Mouse (Mus musculus) spleen, postnatal 10 days (tissue): ENCODE measurements around the gene Ahcyl1.
"Not testable (repeated sequence)": the region's sequence is repeated elsewhere in the genome, so short reads cannot be mapped to it uniquely, and the experiment has no call there.

ENCODE experiments used
- DNase-seq, 2 experiments: peaks; one replicate each; pipeline ENCODE4 v3.0.0; 2021 to 2022; ENCODE audit warnings: low spot score in 2 of 2

Gene Ahcyl1

GRCm38 (mm10) chr3:107655491-107655890 is 40.9 kb downstream of the Ahcyl1 start:
- no peak for DNase-seq

- DNase-seq = no peak
Observed at GRCm38 (mm10) chr3:107654861-107655260, 41.5 kb downstream of the Ahcyl1 start.

GRCm38 (mm10) chr3:107652968-107653367 is 43.4 kb downstream of the Ahcyl1 start:
- no peak for DNase-seq

- DNase-seq = not testable (repeated sequence)
Observed at GRCm38 (mm10) chr3:107650276-107650675, 46.1 kb downstream of the Ahcyl1 start.

- no peak for DNase-seq
Observed at GRCm38 (mm10) chr3:107646947-107647346, 49.4 kb downstream of the Ahcyl1 start.

GRCm38 (mm10) chr3:107637606-107638172 is 58.7 kb downstream of the Ahcyl1 start:
- DNase-seq = no peak

GRCm38 (mm10) chr3:107636236-107636635 is 60.1 kb downstream of the Ahcyl1 start:
- DNase-seq = no peak

GRCm38 (mm10) chr3:107635836-107636235 is 60.5 kb downstream of the Ahcyl1 start:
- DNase-seq = no peak

GRCm38 (mm10) chr3:107633906-107634305 is 62.5 kb downstream of the Ahcyl1 start:
- no peak for DNase-seq

- no peak for DNase-seq
Observed at GRCm38 (mm10) chr3:107632786-107633185, 63.6 kb downstream of the Ahcyl1 start.

GRCm38 (mm10) chr3:107631523-107631958 is 64.8 kb downstream of the Ahcyl1 start, which contains the start of gene Strip1:
TSS of gene Strip1 (minus strand) at chr3:107631694.
- DNase-seq = peak; percentile 85 to 93

- DNase-seq = peak in 1 of 2 experiments; percentile 60
Observed at GRCm38 (mm10) chr3:107630682-107631522, 65.5 kb downstream of the Ahcyl1 start, which contains the start of gene Gm10961. TSS of gene Gm10961 (plus strand) at chr3:107631322.

GRCm38 (mm10) chr3:107629411-107629810 is 66.9 kb downstream of the Ahcyl1 start:
- DNase-seq = no peak

- no peak for DNase-seq
Observed at GRCm38 (mm10) chr3:107628551-107628950, 67.8 kb downstream of the Ahcyl1 start.

GRCm38 (mm10) chr3:107627641-107628040 is 68.7 kb downstream of the Ahcyl1 start:
- DNase-seq = no peak

- no peak for DNase-seq
Observed at GRCm38 (mm10) chr3:107626751-107627150, 69.6 kb downstream of the Ahcyl1 start.

- no peak for DNase-seq
Observed at GRCm38 (mm10) chr3:107625536-107625935, 70.8 kb downstream of the Ahcyl1 start.

- no peak for DNase-seq
Observed at GRCm38 (mm10) chr3:107624424-107624823, 71.9 kb downstream of the Ahcyl1 start.

GRCm38 (mm10) chr3:107622537-107622936 is 73.8 kb downstream of the Ahcyl1 start:
- peak in 1 of 2 experiments; percentile 5 for DNase-seq

- DNase-seq = peak in 1 of 2 experiments; percentile 11
Observed at GRCm38 (mm10) chr3:107621286-107622075, 74.9 kb downstream of the Ahcyl1 start.

- no peak for DNase-seq
Observed at GRCm38 (mm10) chr3:107619911-107620310, 76.4 kb downstream of the Ahcyl1 start.

GRCm38 (mm10) chr3:107617800-107618199 is 78.6 kb downstream of the Ahcyl1 start:
- DNase-seq = no peak
